Comparison of ENCODE assay signal across 8 mouse cellular contexts in genomic region chr14:51913062-51913959, GRCm38 (mm10). TPM values are rescaled to one million over a fixed set of nuclear protein-coding genes. Genes with fewer than 3 reads are reported as not detected.
A peak's percentile ranks its signal among the peaks of the same experiment; 100 is the strongest.
DNase-seq lines count a peak whose midpoint lies in the region; TF ChIP-seq lines count a peak whose summit lies in the region.

No protein-coding gene starts in this region.

- TF ChIP-seq CTCF in cortical plate, adult 2 months (IDR thresholded peaks at IDR 0.05; ENCODE audit: extremely low read depth, insufficient read depth, low read length): no peak

- peak overlapping the region; percentile 94 for H3K27ac ChIP-seq in cortical plate, adult 2 months (ENCODE audit: insufficient read depth, low read length)

- intact Hi-C loops in gastrocnemius, postnatal 14 days (cut with DNase I; ENCODE audit: low total_unique reads): no loop called here

- DNase-seq in ZHBTc4 (ENCODE audit: low read depth, low spot score): peak; percentile 85
- peak; percentile 93 for DNase-seq in gastrocnemius, postnatal 14 days
- peak; percentile 97 for DNase-seq in induced T-regulatory cell, adult 2 months (ENCODE audit: low read depth)
- peak; percentile 35 to 78 for DNase-seq in left cerebral cortex, adult 8-10 months (ENCODE audit: low spot score in 2 of 2)
- peak; percentile 80 to 90 for DNase-seq in lung, postnatal 4 days
- peak; percentile 77 for DNase-seq in retina, postnatal 1 day
- peak; percentile 95 for DNase-seq in thymus, postnatal 4 days

- 0 out of 2 replicates have a peak, but pooled peaks have one; percentile 27 for TF ChIP-seq POLR2A in cortical plate, adult 2 months (IDR thresholded peaks at IDR 0.05; ENCODE audit: extremely low read depth, insufficient read depth, low read length)

- H3K4me1 ChIP-seq in cortical plate, adult 2 months (ENCODE audit: control insufficient read depth, insufficient read depth, low read length): no peaks in the 10 kb centered on the region; the same call in 1 of the 2 replicates

- H3K4me3 ChIP-seq in cortical plate, adult 2 months (ENCODE audit: insufficient read depth, low read length): peak overlapping the region; percentile 65

RNA-seq across cellular contexts. Expression of gene Ndrg2, which starts 0.6 kb away (rescaled TPM):
- 955 and 1,100 TPM in 2 replicates for polyA plus RNA-seq in cortical plate, adult 2 months (2012; rRNA removed)
- total RNA-seq in gastrocnemius, postnatal 14 days (2021): 1,000 to 10,000 TPM in 1 of 2 experiments, 100 to 1,000 TPM in 1; 964 to 1,110 TPM
- 100 to 1,000 TPM; 798 to 932 (median 862) TPM for total RNA-seq in left cerebral cortex, adult 8-10 months (2022)

RNA-seq across cellular contexts. Expression of gene Tppp2, which starts 4.9 kb away (rescaled TPM):
- polyA plus RNA-seq in cortical plate, adult 2 months (2012; rRNA removed): not detected in 2 replicates
- total RNA-seq in gastrocnemius, postnatal 14 days (2021): under 1 TPM in 1 of 2 experiments, not detected in 1; 0.35 TPM
- not detected for total RNA-seq in left cerebral cortex, adult 8-10 months (2022)

RNA-seq across cellular contexts. Expression of gene Rnase13, which starts 9.3 kb away (rescaled TPM):
- 0.17 and 0.21 TPM in 2 replicates for polyA plus RNA-seq in cortical plate, adult 2 months (2012; rRNA removed)
- not detected for total RNA-seq in gastrocnemius, postnatal 14 days (2021)
- total RNA-seq in left cerebral cortex, adult 8-10 months (2022): not detected

RNA-seq across cellular contexts. Expression of gene Slc39a2, which starts 20.6 kb away (rescaled TPM):
- polyA plus RNA-seq in cortical plate, adult 2 months (2012; rRNA removed): 17.8 and 18.7 TPM in 2 replicates
- total RNA-seq in gastrocnemius, postnatal 14 days (2021): under 1 TPM; 0.31 to 0.37 TPM
- 1 to 10 TPM; 3.2 to 5.3 (median 3.8) TPM for total RNA-seq in left cerebral cortex, adult 8-10 months (2022)

RNA-seq across cellular contexts. Expression of gene Mettl17, which starts 28.7 kb away (rescaled TPM):
- polyA plus RNA-seq in cortical plate, adult 2 months (2012; rRNA removed): 41.4 and 49.3 TPM in 2 replicates
- 10 to 100 TPM in 1 of 2 experiments, 1 to 10 TPM in 1; 8.3 to 13.1 TPM for total RNA-seq in gastrocnemius, postnatal 14 days (2021)
- total RNA-seq in left cerebral cortex, adult 8-10 months (2022): 10 to 100 TPM; 26.5 to 30.4 (median 28.4) TPM

Comparison
In these comparisons a context has a peak if more than half of its experiments do, and no peak if none do; other contexts are left out.
1. Peak in every context shown above with its lines: DNase-seq, H3K4me3 ChIP-seq and H3K27ac ChIP-seq.